Mouse (Mus musculus) heart, postnatal 25 days (tissue): ENCODE data around the gene Cyp39a1. TPM values are rescaled to one million over a fixed set of nuclear protein-coding genes. Genes with fewer than 3 reads are reported as not detected.

Source experiments
- DNase-seq: peaks from one replicate; pipeline ENCODE4 v3.0.0; 2022; ENCODE audit warnings: low spot score
- intact Hi-C: fragments of 180-260 bp; cut with DNase I; formaldehyde crosslinking; loops from one replicate; pipeline ENCODE4 v1.15.1; 2025
- total RNA-seq, 2 experiments: library from RNA; stranded (reverse); gene quantifications; 2 replicates each; pipeline ENCODE4 v1.2.3; 2021

The Cyp39a1 gene
- total RNA-seq, 2 experiments from 2014 or later: 4.4 to 4.8 TPM

DNA sequence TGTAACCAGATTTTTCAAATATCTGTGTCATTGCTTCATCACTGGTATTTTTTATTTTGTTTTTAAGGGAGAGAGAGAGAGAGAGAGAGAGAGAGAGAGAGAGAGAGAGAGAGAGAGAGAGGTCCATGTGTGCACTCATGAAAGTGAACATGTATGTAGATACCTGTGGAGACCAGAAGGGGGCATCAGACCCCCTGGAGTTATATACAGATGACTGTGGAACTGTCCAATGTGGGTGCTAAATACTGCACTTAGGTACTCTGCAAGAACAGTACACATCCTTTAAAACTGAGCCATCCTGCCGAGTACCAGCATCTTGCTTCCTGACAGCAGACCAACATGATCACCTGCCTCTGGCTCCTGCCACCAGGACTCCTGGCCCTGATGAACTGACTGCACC lies 9.0 kb downstream of the Cyp39a1 start:
- no peak for DNase-seq
- intact Hi-C loops: no loop called here

DNA sequence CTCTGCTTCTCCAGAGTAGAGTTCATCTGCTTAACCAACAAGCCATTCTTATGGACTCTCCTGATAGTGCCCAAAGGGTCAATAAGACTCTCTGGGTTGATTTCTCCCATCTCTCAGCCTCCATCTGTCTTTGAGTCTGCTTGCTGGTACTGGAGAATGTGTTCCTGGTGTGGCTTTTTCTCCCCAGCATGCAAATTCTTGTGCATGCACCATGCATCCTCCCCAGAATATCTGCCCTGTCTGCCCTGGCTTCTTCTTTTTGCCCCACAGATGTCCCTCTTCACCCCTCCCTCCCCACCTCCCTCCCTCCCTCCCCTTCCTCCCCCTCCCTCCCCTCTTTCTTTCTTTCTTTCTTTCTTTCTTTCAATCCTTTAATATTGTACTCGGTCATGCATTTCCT lies 10.1 kb downstream of the Cyp39a1 start:
- no peak for DNase-seq
- intact Hi-C loops: no loop called here

DNA sequence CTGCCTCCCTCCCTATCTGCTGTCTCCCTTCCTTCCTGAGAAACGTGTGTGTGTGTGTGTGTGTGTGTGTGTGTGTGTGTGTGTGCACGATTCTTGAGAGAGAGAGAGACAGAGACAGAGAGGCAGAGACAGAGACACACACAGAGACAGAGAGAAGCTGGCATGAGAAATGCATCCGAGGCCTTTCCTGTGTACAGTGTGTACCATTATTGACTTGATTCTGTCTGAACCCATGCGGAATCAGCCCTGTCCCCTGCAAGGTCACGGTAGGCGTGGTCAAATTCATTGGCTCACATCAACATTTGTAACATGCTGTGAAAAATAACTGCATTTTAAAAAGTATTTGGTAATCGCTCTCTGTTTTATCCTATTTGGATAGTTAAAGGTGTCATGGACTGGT lies 16.9 kb downstream of the Cyp39a1 start:
- DNase-seq: no peak
- intact Hi-C loops: no loop called here

- DNase-seq: no peak
- intact Hi-C loops: no loop called here
Measured at GRCm38 (mm10) chr17:43684638-43685037, 17.4 kb downstream of the Cyp39a1 start.

DNA sequence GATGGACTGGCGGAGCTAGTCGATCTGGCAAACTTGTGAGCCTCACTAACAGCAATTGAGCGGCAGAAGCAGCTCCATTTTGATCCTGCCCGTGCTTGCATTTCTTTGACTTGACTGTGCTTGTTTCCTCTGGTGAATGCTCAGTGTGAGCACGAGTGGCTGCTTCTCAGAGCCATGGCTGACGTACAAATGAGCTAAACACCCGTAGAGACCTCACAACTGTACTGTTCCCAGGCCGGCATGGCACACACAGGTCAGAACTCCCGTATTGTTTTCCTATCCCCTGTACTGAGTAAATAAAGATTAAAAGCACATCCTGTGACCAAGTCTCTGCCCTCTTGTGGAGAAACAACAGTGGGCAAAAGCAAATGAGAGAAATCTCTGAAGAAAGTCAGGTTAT lies 22.4 kb downstream of the Cyp39a1 start:
- DNase-seq: no peak
- intact Hi-C loops: no loop called here

DNA sequence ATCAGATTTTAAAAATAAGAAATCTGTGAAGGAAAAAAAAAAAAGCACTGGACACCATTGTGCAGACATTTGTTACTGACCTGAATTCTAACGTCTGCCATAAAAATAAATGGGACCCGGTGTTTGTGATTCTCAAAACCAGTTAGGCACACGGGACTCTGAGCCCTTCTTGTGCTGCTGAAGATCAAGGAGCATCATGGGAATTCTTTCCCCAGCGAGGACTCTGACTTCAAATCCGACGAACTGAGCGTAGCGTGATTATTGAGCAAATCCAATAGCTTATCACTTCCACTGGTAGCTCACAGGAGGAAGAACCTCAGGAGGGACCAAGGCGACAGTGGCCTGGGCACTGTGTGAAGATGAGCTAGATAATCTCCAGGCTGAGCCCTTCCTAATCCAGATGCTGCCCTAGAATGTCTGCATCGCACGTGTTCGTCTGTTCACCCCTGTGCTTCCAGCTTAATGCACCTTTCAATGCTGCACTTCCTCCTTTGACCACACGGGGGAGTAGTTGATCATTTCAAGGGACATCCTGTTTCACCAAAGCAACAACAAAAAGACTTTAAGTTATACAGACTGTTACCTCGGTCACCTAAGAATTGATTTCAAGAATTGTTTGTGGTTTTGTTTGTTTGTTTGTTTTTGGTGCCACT lies 31.9 kb downstream of the Cyp39a1 start:
- no peak for DNase-seq
- intact Hi-C loops: loop anchor here (2.0 kb wide), 1 partner anchor 102 kb away; the partner anchor contains the start of gene Rcan2

- no peak for DNase-seq
- intact Hi-C loops: loop anchor here (1.0 to 5.0 kb wide), 3 partner anchors 56 to 428 kb away; no protein-coding TSS in a partner anchor
Measured at GRCm38 (mm10) chr17:43701060-43701459, 33.8 kb downstream of the Cyp39a1 start.

DNA sequence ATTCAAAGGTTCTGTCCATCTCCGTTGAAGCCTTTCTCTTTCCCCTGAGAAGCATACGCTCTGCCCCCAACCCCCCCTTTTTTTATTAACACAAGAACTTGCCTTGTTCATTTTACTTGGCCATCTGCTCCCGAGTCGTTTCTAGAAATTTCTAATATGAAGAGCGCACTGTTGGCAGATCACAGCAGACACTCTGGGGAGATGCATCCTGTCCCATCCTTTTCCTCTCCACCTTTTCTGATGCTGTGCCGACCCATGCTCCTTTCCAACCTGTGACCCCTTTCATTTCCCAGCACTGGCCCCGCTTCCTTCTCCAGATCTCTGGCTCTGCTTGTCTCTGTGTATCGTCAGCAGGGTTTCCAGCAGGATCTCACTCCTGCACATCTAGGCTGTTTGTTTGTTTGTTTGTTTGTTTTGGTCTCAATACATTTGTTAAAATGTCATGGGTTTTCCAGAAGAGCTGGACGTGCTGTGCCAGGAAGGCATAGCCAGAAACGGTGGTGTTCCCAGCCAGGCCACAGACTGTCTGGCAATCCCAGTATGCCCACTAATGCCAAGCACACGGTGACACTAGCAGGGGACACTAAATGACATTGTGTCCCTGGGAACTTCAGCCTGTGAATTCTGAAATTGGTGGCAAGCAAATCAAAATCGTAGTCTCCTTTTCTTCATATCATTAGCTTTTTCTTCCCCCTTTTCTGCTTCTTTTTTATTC lies 37.1 kb downstream of the Cyp39a1 start:
- intact Hi-C loops: loop anchor here (5.0 kb wide), 1 partner anchor 53 kb away; no protein-coding TSS in a partner anchor
- no peak for DNase-seq

- no peak for DNase-seq
- intact Hi-C loops: loop anchor here (5.0 kb wide), 1 partner anchor 326 kb away; no protein-coding TSS in a partner anchor
Measured at GRCm38 (mm10) chr17:43706749-43707148, 39.5 kb downstream of the Cyp39a1 start.

DNA sequence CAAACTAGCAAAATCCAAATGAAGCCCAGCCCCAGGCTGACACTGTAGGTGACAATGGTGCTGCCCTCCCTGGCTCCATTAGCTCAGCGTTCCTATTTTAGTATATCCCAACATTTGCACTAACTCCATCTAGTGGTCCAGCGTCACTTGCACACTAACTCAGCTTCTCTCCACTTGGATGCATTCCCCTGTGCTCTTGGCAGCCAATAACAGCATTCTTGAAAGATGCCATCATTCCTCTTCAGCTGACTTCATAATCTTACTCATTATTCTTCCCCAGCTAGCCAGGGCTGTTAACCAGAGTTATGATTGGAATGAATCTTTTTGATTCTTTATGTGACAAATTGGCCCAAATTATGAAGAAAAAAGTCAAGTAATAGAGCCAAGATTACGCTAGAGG lies 40.0 kb downstream of the Cyp39a1 start:
- intact Hi-C loops: loop anchor here (5.0 kb wide), 1 partner anchor 325 kb away; no protein-coding TSS in a partner anchor

GRCm38 (mm10) chr17:43711557-43712352 lies 44.5 kb downstream of the Cyp39a1 start:
- intact Hi-C loops: no loop called here

More for the DNA sequence above, 40.0 kb downstream of the Cyp39a1 start:
- peak; percentile 33 for DNase-seq

GRCm38 (mm10) chr17:43714191-43714590 lies 47.0 kb downstream of the Cyp39a1 start:
- intact Hi-C loops: no loop called here

More at GRCm38 (mm10) chr17:43711557-43712352, 44.5 kb downstream of the Cyp39a1 start:
- DNase-seq: no peak

GRCm38 (mm10) chr17:43716601-43717000 lies 49.4 kb downstream of the Cyp39a1 start:
- intact Hi-C loops: no loop called here
- DNase-seq: no peak

More at GRCm38 (mm10) chr17:43714191-43714590, 47.0 kb downstream of the Cyp39a1 start:
- no peak for DNase-seq

- intact Hi-C loops: no loop called here
- DNase-seq: no peak
Measured at GRCm38 (mm10) chr17:43719401-43719800, 52.2 kb downstream of the Cyp39a1 start.

DNA sequence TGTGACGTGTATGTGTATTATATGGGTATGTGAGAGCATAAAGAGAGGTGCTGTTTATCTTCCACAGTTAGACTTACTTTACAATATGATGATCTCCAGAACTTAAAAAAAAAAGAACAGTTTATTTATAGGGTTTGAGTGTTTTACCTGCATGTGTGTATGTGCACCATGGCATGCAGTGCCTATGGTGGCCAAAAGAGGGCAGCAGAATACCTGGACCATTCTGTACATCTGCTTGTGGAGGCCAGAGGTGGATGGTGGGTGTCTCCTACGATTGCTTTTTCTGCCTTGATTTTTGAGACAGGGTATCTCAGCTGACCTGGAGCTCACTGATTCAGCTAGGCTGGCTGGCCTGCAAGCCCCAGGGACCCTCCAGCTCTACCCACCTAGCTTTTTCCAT lies 57.3 kb downstream of the Cyp39a1 start:
- intact Hi-C loops: no loop called here

DNA sequence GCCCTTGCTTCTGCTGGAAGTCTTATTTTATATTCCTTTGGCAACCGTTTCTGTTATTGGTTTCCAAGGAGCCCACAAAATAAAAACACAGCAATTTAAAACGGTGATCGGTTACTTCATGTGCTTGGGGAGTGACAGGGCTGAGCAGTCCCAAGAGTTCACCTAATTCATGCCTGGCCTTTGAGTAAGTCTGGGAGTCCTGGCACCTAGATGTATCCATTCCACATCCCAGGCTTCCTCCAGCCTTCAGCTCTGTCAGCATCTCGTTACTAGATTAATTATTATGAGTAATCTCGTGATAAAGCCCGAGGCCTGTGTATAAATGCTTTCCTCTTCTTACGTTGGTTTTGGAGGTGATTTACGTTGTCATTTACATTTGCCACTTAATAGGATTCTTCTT lies 64.1 kb downstream of the Cyp39a1 start:
- intact Hi-C loops: no loop called here
- DNase-seq: no peak

More for the DNA sequence above, 57.3 kb downstream of the Cyp39a1 start:
- DNase-seq: no peak

DNA sequence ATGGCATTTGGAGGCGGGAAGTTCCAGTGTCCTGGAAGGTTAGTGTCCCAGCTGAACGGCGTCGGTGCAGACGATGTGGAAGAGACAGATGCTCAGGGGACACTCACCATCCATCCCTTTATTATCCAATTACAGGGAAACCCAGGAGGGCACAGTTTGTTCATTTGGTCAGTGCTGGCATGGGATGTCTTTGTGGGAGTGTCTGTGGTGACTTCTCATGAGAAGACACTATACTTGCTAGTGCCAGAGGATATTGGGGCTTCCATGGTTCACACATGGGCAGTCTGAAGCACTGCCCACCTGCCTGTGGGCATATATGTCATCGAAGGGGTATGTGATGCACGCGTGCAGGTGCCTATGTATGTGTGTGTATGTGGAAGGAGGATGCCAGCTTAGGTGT lies 64.8 kb downstream of the Cyp39a1 start:
- DNase-seq: no peak
- intact Hi-C loops: no loop called here

- DNase-seq: no peak
- intact Hi-C loops: no loop called here
Measured at GRCm38 (mm10) chr17:43734252-43734651, 67.0 kb downstream of the Cyp39a1 start.

DNA sequence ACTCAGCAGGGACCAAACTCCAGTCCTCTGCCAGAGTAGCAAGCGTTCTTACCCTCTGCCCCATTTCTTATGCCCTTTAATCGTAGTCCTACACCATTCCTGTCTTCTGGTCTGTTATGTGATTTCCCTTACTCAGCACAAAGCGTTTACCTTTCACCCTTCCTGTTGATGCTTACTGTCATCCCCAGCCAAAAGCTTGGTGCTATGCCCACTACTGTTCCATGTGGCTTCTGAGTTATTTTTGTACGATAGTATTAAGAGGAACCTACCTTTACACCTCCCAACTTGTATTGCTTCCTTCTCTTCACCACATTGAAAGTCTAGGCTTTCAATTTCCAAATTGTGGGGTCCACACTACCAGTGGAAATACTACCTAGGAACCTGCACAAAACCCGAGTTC lies 76.7 kb downstream of the Cyp39a1 start:
- intact Hi-C loops: no loop called here
- no peak for DNase-seq

GRCm38 (mm10) chr17:43744425-43744824 lies 77.2 kb downstream of the Cyp39a1 start:
- intact Hi-C loops: no loop called here
- DNase-seq: no peak
